Comparison of ENCODE assay signal across 14 mouse cellular contexts in genomic region chr13:72815236-72815932, GRCm38 (mm10).
DNase-seq lines count a peak whose midpoint lies in the region; ATAC-seq and TF ChIP-seq lines count a peak whose summit lies in the region.
"Had no signal": no experiment of that assay in that cellular context is flagged by ENCODE, and none has a peak within 500 bp of the region (broad histone marks: within the 10 kb centered on the region; RNA-seq: fewer than 3 reads in every experiment).

No protein-coding gene starts in this region.

- H3K4me2 ChIP-seq in forebrain, embryonic 11.5 days (ENCODE audit: low read depth, low read length, severe bottlenecking), result peak overlapping the region; percentile 24; the same call in 1 of the 2 replicates
- no peak overlapping the region for H3K4me2 ChIP-seq in forebrain, embryonic 15.5 days (replicated peaks)
- no peak overlapping the region for H3K4me2 ChIP-seq in midbrain, postnatal 0 days (ENCODE audit: low read depth, low read length, poor library complexity, severe bottlenecking)
- no peak overlapping the region for H3K4me2 ChIP-seq in lung, postnatal 0 days (replicated peaks; ENCODE audit: low read depth, low read length)
- H3K4me2 ChIP-seq: limb, embryonic 12.5 days had no signal

- H3K4me1 ChIP-seq in forebrain, embryonic 11.5 days (replicated peaks; ENCODE audit: control insufficient read depth, insufficient read depth, low read length), result peaks cover 3% of the 10 kb centered on the region; the same call in 1 of the 2 replicates
- H3K4me1 ChIP-seq in forebrain, embryonic 15.5 days, result peaks cover 10% of the 10 kb centered on the region; the same call in 1 of the 2 replicates
- peaks cover 57% of the 10 kb centered on the region for H3K4me1 ChIP-seq in midbrain, embryonic 10.5 days
- H3K4me1 ChIP-seq in midbrain, postnatal 0 days (ENCODE audit: insufficient read depth, low read length), result peaks cover 4% of the 10 kb centered on the region; the same call in 1 of the 2 replicates
- H3K4me1 ChIP-seq in lung, postnatal 0 days (ENCODE audit: insufficient read depth, low read depth, low read length), result no peaks in the 10 kb centered on the region
- H3K4me1 ChIP-seq: limb, embryonic 12.5 days had no signal

- no peak overlapping the region for H3K9ac ChIP-seq in forebrain, embryonic 11.5 days (ENCODE audit: low read length)
- no peak overlapping the region for H3K9ac ChIP-seq in forebrain, embryonic 15.5 days (replicated peaks)
- H3K9ac ChIP-seq in midbrain, postnatal 0 days (replicated peaks; ENCODE audit: low read length, poor library complexity, severe bottlenecking), result no peak overlapping the region
- no peak overlapping the region for H3K9ac ChIP-seq in lung, postnatal 0 days (replicated peaks; ENCODE audit: low read depth)
- H3K9ac ChIP-seq: limb, embryonic 12.5 days had no signal

- no peak overlapping the region for H3K4me3 ChIP-seq in forebrain, embryonic 11.5 days (ENCODE audit: low read depth, low read length)
- no peak overlapping the region for H3K4me3 ChIP-seq in forebrain, embryonic 15.5 days
- peak overlapping the region; percentile 40 for H3K4me3 ChIP-seq in midbrain, embryonic 10.5 days
- H3K4me3 ChIP-seq in midbrain, postnatal 0 days (ENCODE audit: low read depth, low read length), result no peak overlapping the region
- no peak overlapping the region for H3K4me3 ChIP-seq in lung, postnatal 0 days (ENCODE audit: low read depth, low read length)
- H3K4me3 ChIP-seq: limb, embryonic 12.5 days had no signal

- 2% methylated on average over 4 of the region's 4 CpGs for WGBS in forebrain, embryonic 11.5 days
- WGBS in forebrain, embryonic 15.5 days, result 5% methylated on average over 4 of the region's 4 CpGs
- WGBS in midbrain, embryonic 10.5 days, result 1% methylated on average over 4 of the region's 4 CpGs
- 23% methylated on average over 4 of the region's 4 CpGs for WGBS in midbrain, postnatal 0 days
- WGBS in lung, postnatal 0 days, result 11% methylated on average over 4 of the region's 4 CpGs

- ATAC-seq in forebrain, embryonic 11.5 days (replicated peaks; ENCODE audit: low FRiP score), result peak; percentile 89
- no peak for ATAC-seq in forebrain, embryonic 15.5 days (replicated peaks)
- no peak for ATAC-seq in midbrain, postnatal 0 days (ENCODE audit: low FRiP score)
- no peak for ATAC-seq in lung, postnatal 0 days

- H3K36me3 ChIP-seq in forebrain, embryonic 11.5 days (ENCODE audit: control insufficient read depth, insufficient read depth, low read length), result no peaks in the 10 kb centered on the region
- H3K36me3 ChIP-seq in forebrain, embryonic 15.5 days, result no peaks in the 10 kb centered on the region
- H3K36me3 ChIP-seq in midbrain, embryonic 10.5 days, result no peaks in the 10 kb centered on the region
- H3K36me3 ChIP-seq in midbrain, postnatal 0 days (ENCODE audit: insufficient read depth, low read length), result no peaks in the 10 kb centered on the region
- H3K36me3 ChIP-seq in lung, postnatal 0 days (ENCODE audit: insufficient read depth, low read length), result no peaks in the 10 kb centered on the region
- H3K36me3 ChIP-seq: limb, embryonic 12.5 days had no signal

- no peak for TF ChIP-seq CTCF in midbrain, postnatal 0 days (IDR thresholded peaks at IDR 0.05)
- TF ChIP-seq CTCF in lung, postnatal 0 days (IDR thresholded peaks at IDR 0.05), result no peak

- TF ChIP-seq EP300 in lung, postnatal 0 days (IDR thresholded peaks at IDR 0.05), result no peak

- H3K9me3 ChIP-seq in forebrain, embryonic 11.5 days (ENCODE audit: control insufficient read depth, low read length), result no peaks in the 10 kb centered on the region
- no peaks in the 10 kb centered on the region for H3K9me3 ChIP-seq in forebrain, embryonic 15.5 days
- H3K9me3 ChIP-seq in midbrain, embryonic 10.5 days (replicated peaks), result no peaks in the 10 kb centered on the region
- no peaks in the 10 kb centered on the region for H3K9me3 ChIP-seq in midbrain, postnatal 0 days (ENCODE audit: low read length)
- no peaks in the 10 kb centered on the region for H3K9me3 ChIP-seq in lung, postnatal 0 days (ENCODE audit: low read length)
- H3K9me3 ChIP-seq: limb, embryonic 12.5 days had no signal

- H3K27me3 ChIP-seq in forebrain, embryonic 11.5 days (ENCODE audit: control insufficient read depth, insufficient read depth, low read length), result peaks cover 48% of the 10 kb centered on the region
- peaks cover 51% of the 10 kb centered on the region for H3K27me3 ChIP-seq in forebrain, embryonic 15.5 days
- H3K27me3 ChIP-seq in midbrain, embryonic 10.5 days (ENCODE audit: low read depth, poor library complexity, severe bottlenecking), result peaks cover 88% of the 10 kb centered on the region
- H3K27me3 ChIP-seq in midbrain, postnatal 0 days (ENCODE audit: insufficient read depth, low read length), result peaks cover 12% of the 10 kb centered on the region; the same call in 1 of the 2 replicates
- 0 out of 2 replicates have a peak, but pooled peaks cover 6% of the 10 kb centered on the region for H3K27me3 ChIP-seq in lung, postnatal 0 days (replicated peaks; ENCODE audit: insufficient read depth, low read length)

- no peak overlapping the region for H3K27ac ChIP-seq in forebrain, embryonic 11.5 days (ENCODE audit: low read depth, low read length)
- no peak overlapping the region for H3K27ac ChIP-seq in forebrain, embryonic 15.5 days (replicated peaks)
- peak overlapping the region; percentile 87 for H3K27ac ChIP-seq in midbrain, embryonic 10.5 days (replicated peaks)
- H3K27ac ChIP-seq in midbrain, postnatal 0 days (ENCODE audit: low read depth, low read length), result no peak overlapping the region
- H3K27ac ChIP-seq in lung, postnatal 0 days (ENCODE audit: low read length), result no peak overlapping the region
- H3K27ac ChIP-seq: limb, embryonic 12.5 days had no signal

- peak; percentile 65 for DNase-seq in forebrain, embryonic 11.5 days (ENCODE audit: low spot score)
- peak; percentile 86 for DNase-seq in midbrain, embryonic 10.5 days (ENCODE audit: low spot score)
- DNase-seq in midbrain, postnatal 0 days (ENCODE audit: low spot score), result no peak
- DNase-seq in kidney, postnatal 36 days, result peak; percentile 5 to 36
- DNase-seq in lung, postnatal 0 days (ENCODE audit: low spot score), result no peak
- DNase-seq in frontal cortex, postnatal 14 days (ENCODE audit: low spot score in 2 of 2), result no peak
- no peak for DNase-seq in right cerebral cortex, postnatal 4 days
- DNase-seq: adrenal gland, adult 2 months; gastrocnemius, postnatal 25 days; lung, postnatal 10 days; spleen, adult 18-20 months; thymus, adult 18-20 months had no signal

Comparison
In these comparisons a context has a peak if more than half of its experiments do, and no peak if none do; other contexts are left out.
1. DNase-seq: peak in forebrain, embryonic 11.5 days (single experiment), midbrain, embryonic 10.5 days (single experiment) and kidney, postnatal 36 days (2 of 2); none in midbrain, postnatal 0 days (single experiment), lung, postnatal 0 days (single experiment), frontal cortex, postnatal 14 days (0 of 2) and right cerebral cortex, postnatal 4 days (single experiment).